Mouse (Mus musculus) cerebellum, adult 8-10 months (tissue): ENCODE data around the gene Rab5if.
"Not testable (repeated sequence)": the region's sequence is repeated elsewhere in the genome, so short reads cannot be mapped to it uniquely, and the experiment has no call there.

Experiments used
- DNase-seq: peaks from one replicate; pipeline ENCODE4 v3.0.0; 2022

Rab5if gene

GRCm38 (mm10) chr2:156892821-156893220 is 29.9 kb downstream of the Rab5if start:
- no peak for DNase-seq

- no peak for DNase-seq
Observed at GRCm38 (mm10) chr2:156894496-156895265, 31.8 kb downstream of the Rab5if start.

GRCm38 (mm10) chr2:156896384-156896914 is 33.5 kb downstream of the Rab5if start:
- no peak for DNase-seq

GRCm38 (mm10) chr2:156897034-156897433 is 34.1 kb downstream of the Rab5if start:
- DNase-seq: no peak

- DNase-seq: no peak
Observed at GRCm38 (mm10) chr2:156898374-156898773, 35.4 kb downstream of the Rab5if start.

GRCm38 (mm10) chr2:156899184-156899583 is 36.3 kb downstream of the Rab5if start:
- no peak for DNase-seq

- no peak for DNase-seq
Observed at GRCm38 (mm10) chr2:156901344-156901743, 38.4 kb downstream of the Rab5if start.

GRCm38 (mm10) chr2:156901883-156902282 is 39.0 kb downstream of the Rab5if start:
- no peak for DNase-seq

- not testable (repeated sequence) for DNase-seq
Observed at GRCm38 (mm10) chr2:156902411-156902810, 39.5 kb downstream of the Rab5if start.

GRCm38 (mm10) chr2:156903367-156903766 is 40.4 kb downstream of the Rab5if start:
- DNase-seq: no peak

- DNase-seq: peak; percentile 76
Observed at GRCm38 (mm10) chr2:156904976-156905717, 42.2 kb downstream of the Rab5if start.

- peak; percentile 71 for DNase-seq
Observed at GRCm38 (mm10) chr2:156905931-156906330, 43.0 kb downstream of the Rab5if start.

GRCm38 (mm10) chr2:156913191-156913590 is 50.3 kb downstream of the Rab5if start:
- no peak for DNase-seq

- DNase-seq: no peak
Observed at GRCm38 (mm10) chr2:156915559-156915958, 52.6 kb downstream of the Rab5if start.

- no peak for DNase-seq
Observed at GRCm38 (mm10) chr2:156916419-156917125, 53.6 kb downstream of the Rab5if start.

- DNase-seq: no peak
Observed at GRCm38 (mm10) chr2:156918562-156918961, 55.6 kb downstream of the Rab5if start.

- DNase-seq: not testable (repeated sequence)
Observed at GRCm38 (mm10) chr2:156919191-156919590, 56.3 kb downstream of the Rab5if start.

- no peak for DNase-seq
Observed at GRCm38 (mm10) chr2:156919796-156920195, 56.9 kb downstream of the Rab5if start.

GRCm38 (mm10) chr2:156923057-156923456 is 60.1 kb downstream of the Rab5if start:
- no peak for DNase-seq
